Mouse (Mus musculus) myocyte (in vitro differentiated cells): ENCODE measurements around the gene Tigar.

Source experiments
- MAX ChIP-seq: IDR thresholded peaks from one replicate; pipeline ENCODE4 v1.6.1; 2011; ENCODE audit warnings: low read depth, mild to moderate bottlenecking, control low read depth
- MYOD1 ChIP-seq, 3 experiments: IDR thresholded peaks; one replicate each; pipeline ENCODE4 v1.6.1; 2011; ENCODE audit warnings: control low read depth in 2 of 3, low read depth in 2 of 3, mild to moderate bottlenecking in 2 of 3, moderate library complexity in 1 of 3; ENCODE audit not compliant: insufficient read length in 2 of 3, control insufficient read depth in 1 of 3
- POLR2A ChIP-seq: IDR thresholded peaks from one replicate; pipeline ENCODE4 v1.6.1; 2011; ENCODE audit warnings: low read depth, mild to moderate bottlenecking, control low read depth, moderate library complexity; ENCODE audit not compliant: insufficient read length
- SRF ChIP-seq: IDR thresholded peaks from one replicate; pipeline ENCODE4 v1.6.1; 2011; ENCODE audit warnings: low read depth; ENCODE audit not compliant: control insufficient read depth, insufficient read length
- TCF12 ChIP-seq: IDR thresholded peaks from one replicate; pipeline ENCODE4 v1.6.1; 2011; ENCODE audit warnings: mild to moderate bottlenecking, control low read depth; ENCODE audit not compliant: poor library complexity, insufficient read depth, severe bottlenecking
- USF1 ChIP-seq: IDR thresholded peaks from one replicate; pipeline ENCODE4 v1.6.1; 2011; ENCODE audit warnings: low read depth, mild to moderate bottlenecking, control low read depth, moderate library complexity

DNA sequence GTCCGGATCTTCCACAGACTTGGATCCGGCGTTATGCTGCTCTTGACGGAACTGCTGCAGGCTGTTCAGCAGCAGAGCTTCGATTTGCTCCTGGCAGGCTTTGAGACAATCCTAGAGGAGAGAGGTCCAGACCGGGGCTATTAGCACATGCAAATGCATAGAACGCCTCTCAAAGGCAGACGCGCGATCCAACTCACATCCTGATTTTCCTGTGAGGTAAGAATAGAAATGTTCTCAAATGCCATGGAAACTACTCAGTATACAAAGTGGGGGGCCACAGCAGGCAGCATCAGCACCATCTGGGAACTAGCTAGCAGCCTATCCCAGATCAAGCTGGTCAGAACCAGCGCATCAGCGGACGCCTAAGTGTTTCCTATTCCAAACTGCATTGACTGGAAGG lies 21.0 kb upstream of the Tigar start:
- TF ChIP-seq SRF (no peak), POLR2A (no peak), MYOD1 (IDR thresholded peaks at IDR 0.05; ENCODE audit: control insufficient read depth in 1 of 3, insufficient read length in 2 of 3, low read depth in 2 of 3) (no peak), TCF12 (no peak), MAX (no peak), USF1 (no peak)
